Mouse (Mus musculus) heart, adult 2 months (tissue): ENCODE results near the gene Mlf2.

ENCODE experiments used
- CTCF ChIP-seq: fragments of 200-600 bp; IDR thresholded peaks from 2 replicates; pipeline ENCODE4 v1.8.1; 2022; ENCODE audit warnings: antibody characterized with exemption, mild to moderate bottlenecking, moderate library complexity
- POLR2A ChIP-seq: fragments of 200-500 bp; IDR thresholded peaks from 2 replicates; pipeline ENCODE4 v1.6.1; 2011; ENCODE audit warnings: mild to moderate bottlenecking, low read depth, low read length, control low read depth; ENCODE audit not compliant: insufficient read depth

GRCm38 (mm10) chr6:124903580-124904151 lies 27.5 kb upstream of the Mlf2 start:
- peak; percentile 41; the same call in 1 of the 2 replicates for TF ChIP-seq POLR2A
- peak; percentile 79 for TF ChIP-seq CTCF
